Mouse (Mus musculus): ENCODE results near the gene Rnf207. TPM values are rescaled to one million over a fixed set of nuclear protein-coding genes. Genes with fewer than 3 reads are reported as not detected.
A peak's percentile ranks its signal among the peaks of the same experiment; 100 is the strongest.

The Rnf207 gene
- polyA plus RNA-seq, 1 experiment from 2014 or later = 10.6 TPM

DNA sequence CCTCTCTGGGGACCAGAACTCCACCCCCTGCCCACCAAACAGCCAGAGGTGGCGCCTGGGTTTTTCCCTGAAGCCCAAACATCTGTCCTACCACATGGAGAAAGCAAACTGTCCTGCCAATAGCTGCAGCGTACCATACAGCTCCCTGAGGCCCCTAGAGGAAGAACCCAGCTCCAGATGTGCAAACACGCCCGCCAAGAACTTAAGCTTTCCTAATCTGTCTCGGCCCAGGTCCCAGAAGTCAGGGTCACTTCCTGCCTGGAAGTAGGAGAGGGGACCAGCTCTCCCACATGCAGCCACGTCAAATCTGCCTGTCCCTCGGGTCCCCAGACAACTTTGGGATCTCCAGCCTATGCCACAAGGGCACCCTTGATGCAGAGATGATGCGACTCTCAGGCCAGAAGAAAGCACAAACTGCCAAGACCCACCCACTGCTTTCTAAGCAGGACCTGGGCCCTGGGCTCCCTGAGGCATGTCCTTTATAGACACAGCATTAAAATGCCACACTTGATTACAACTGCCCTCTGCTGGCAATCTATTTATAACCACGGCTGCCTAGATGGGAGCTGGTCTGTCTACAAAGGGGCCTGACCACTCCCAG lies 46.2 kb downstream of the Rnf207 start:
- no peak overlapping the region for H3K4me3 ChIP-seq (ENCODE audit: low read length)
- H3K9ac ChIP-seq (ENCODE audit: low read depth, low read length) = no peak overlapping the region
- ATAC-seq = no peak
- peak overlapping the region; percentile 73 for H3K27ac ChIP-seq (ENCODE audit: low read depth, low read length)
- no peaks in the 10 kb centered on the region for H3K9me3 ChIP-seq (ENCODE audit: control insufficient read depth, low read length)
- H3K36me3 ChIP-seq (ENCODE audit: control insufficient read depth, insufficient read depth, low read length) = peaks cover 6% of the 10 kb centered on the region
- H3K4me2 ChIP-seq (ENCODE audit: low read length) = no peak overlapping the region
- peaks cover 28% of the 10 kb centered on the region for H3K4me1 ChIP-seq (ENCODE audit: control insufficient read depth, insufficient read depth, low read depth, low read length)
- WGBS = 36% methylated on average over 9 of the region's 9 CpGs
- peaks cover 6% of the 10 kb centered on the region; the same call in 1 of the 2 replicates for H3K27me3 ChIP-seq (replicated peaks; ENCODE audit: control insufficient read depth, insufficient read depth, low read length)

DNA sequence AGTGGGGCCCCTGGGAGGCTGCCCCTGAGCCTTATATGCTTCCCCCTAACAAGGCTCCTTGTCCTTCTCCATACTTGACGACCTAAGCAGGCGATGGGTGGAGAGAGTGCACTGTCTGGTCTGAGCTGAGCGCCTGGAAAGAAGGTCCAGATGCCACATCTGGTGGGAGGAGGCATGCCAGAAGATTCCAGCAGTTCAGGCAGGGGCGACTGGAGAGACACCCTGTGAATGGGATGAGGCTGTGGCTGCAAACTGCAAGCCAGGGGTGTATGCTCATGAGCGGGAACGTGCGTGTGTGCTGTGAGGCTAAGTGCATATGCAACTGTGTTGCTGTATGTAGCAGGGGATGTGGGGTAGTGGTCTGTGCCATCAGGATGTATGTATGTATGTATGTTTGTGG lies 46.8 kb downstream of the Rnf207 start:
- H3K9ac ChIP-seq (ENCODE audit: low read depth, low read length) = no peak overlapping the region
- ATAC-seq = no peak
- H3K36me3 ChIP-seq (ENCODE audit: control insufficient read depth, insufficient read depth, low read length) = peaks cover 6% of the 10 kb centered on the region
- H3K4me2 ChIP-seq (ENCODE audit: low read length) = no peak overlapping the region
- no peak overlapping the region for H3K4me3 ChIP-seq (ENCODE audit: low read length)
- no peaks in the 10 kb centered on the region for H3K9me3 ChIP-seq (ENCODE audit: control insufficient read depth, low read length)
- H3K27me3 ChIP-seq (replicated peaks; ENCODE audit: control insufficient read depth, insufficient read depth, low read length) = peaks cover 6% of the 10 kb centered on the region; the same call in 1 of the 2 replicates
- peaks cover 31% of the 10 kb centered on the region for H3K4me1 ChIP-seq (ENCODE audit: control insufficient read depth, insufficient read depth, low read depth, low read length)
- 79% methylated on average over 7 of the region's 7 CpGs for WGBS
- no peak overlapping the region for H3K27ac ChIP-seq (ENCODE audit: low read depth, low read length)

DNA sequence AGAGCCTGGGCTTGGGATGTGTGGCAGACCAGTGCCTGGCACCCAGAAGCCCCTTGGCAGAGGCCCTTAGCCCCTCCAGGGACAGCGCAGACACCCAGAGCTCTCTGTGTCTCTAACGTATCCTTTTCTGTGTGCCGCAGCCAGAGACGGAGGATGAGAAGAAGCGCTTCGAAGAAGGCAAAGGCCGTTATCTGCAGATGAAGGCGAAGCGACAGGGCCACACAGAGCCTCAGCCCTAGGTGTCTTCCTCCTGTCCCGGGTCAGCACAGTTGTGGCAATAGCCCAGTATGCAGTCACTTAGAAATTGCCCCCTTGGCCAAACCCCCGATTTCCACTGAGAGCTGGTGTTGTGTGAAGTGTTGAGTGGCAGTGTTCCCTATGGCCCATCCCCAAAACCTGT lies 47.5 kb downstream of the Rnf207 start:
- H3K36me3 ChIP-seq (ENCODE audit: control insufficient read depth, insufficient read depth, low read length) = peaks cover 6% of the 10 kb centered on the region
- 92% methylated on average over 11 of the region's 11 CpGs for WGBS
- H3K4me3 ChIP-seq (ENCODE audit: low read length) = no peak overlapping the region
- peaks cover 5% of the 10 kb centered on the region; the same call in 1 of the 2 replicates for H3K27me3 ChIP-seq (replicated peaks; ENCODE audit: control insufficient read depth, insufficient read depth, low read length)
- no peak for ATAC-seq
- H3K9ac ChIP-seq (ENCODE audit: low read depth, low read length) = no peak overlapping the region
- H3K4me1 ChIP-seq (ENCODE audit: control insufficient read depth, insufficient read depth, low read depth, low read length) = peaks cover 31% of the 10 kb centered on the region
- no peaks in the 10 kb centered on the region for H3K9me3 ChIP-seq (ENCODE audit: control insufficient read depth, low read length)
- H3K27ac ChIP-seq (ENCODE audit: low read depth, low read length) = no peak overlapping the region
- no peak overlapping the region for H3K4me2 ChIP-seq (ENCODE audit: low read length)

DNA sequence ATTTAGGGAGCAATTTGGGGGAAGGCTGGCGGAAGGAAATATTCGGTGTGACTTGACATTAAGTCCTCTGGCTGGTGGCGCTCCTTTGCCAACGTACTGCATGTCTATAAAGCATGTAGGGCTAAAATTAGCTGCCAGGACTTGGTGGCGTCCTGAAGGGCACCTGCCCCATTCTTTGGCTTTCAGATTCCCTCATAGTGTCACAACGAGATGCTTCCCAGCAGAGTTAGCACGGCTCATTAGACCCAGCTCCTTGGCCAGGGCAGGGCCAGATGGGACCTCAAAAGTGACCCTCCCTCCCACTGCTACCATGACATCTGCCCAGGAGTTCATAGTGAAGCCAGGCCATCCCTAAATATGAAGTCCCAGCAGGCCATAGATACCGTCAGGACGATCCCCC lies 48.2 kb downstream of the Rnf207 start:
- Histone ChIP-seq H3K4me2 (ENCODE audit: low read length) (no peak overlapping the region), H3K27ac (ENCODE audit: low read depth, low read length) (no peak overlapping the region), H3K4me1 (ENCODE audit: control insufficient read depth, insufficient read depth, low read depth, low read length) (peaks cover 32% of the 10 kb centered on the region), H3K4me3 (ENCODE audit: low read length) (no peak overlapping the region), H3K9me3 (ENCODE audit: control insufficient read depth, low read length) (no peaks in the 10 kb centered on the region), H3K9ac (ENCODE audit: low read depth, low read length) (no peak overlapping the region), H3K36me3 (ENCODE audit: control insufficient read depth, insufficient read depth, low read length) (peaks cover 6% of the 10 kb centered on the region), H3K27me3 (replicated peaks; ENCODE audit: control insufficient read depth, insufficient read depth, low read length) (peaks cover 2% of the 10 kb centered on the region; the same call in 1 of the 2 replicates)
- ATAC-seq = no peak
- WGBS = 61% methylated on average over 9 of the region's 9 CpGs

DNA sequence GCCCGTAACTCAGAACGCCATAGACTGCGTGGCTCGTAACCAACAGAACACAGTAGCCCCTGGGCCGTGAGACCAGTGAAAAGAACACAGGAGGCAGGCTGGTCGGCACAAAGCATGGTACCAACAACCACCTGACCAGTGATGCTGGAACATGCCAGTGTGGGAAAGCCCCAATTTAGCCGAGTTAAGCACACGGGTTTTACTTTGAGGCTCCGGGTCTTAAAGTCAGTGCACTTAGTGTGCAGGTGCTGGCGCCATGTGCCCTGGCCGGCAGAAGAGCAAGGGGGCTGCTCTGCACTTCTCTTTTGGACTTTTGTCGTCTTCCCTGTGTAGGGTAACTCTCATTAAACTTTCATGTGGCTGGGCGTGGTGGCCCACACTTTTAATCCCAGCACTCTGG lies 48.8 kb downstream of the Rnf207 start:
- peaks cover 27% of the 10 kb centered on the region for H3K4me1 ChIP-seq (ENCODE audit: control insufficient read depth, insufficient read depth, low read depth, low read length)
- no peak overlapping the region for H3K9ac ChIP-seq (ENCODE audit: low read depth, low read length)
- no peak overlapping the region for H3K27ac ChIP-seq (ENCODE audit: low read depth, low read length)
- no peaks in the 10 kb centered on the region for H3K9me3 ChIP-seq (ENCODE audit: control insufficient read depth, low read length)
- no peak overlapping the region for H3K4me3 ChIP-seq (ENCODE audit: low read length)
- no peak overlapping the region for H3K4me2 ChIP-seq (ENCODE audit: low read length)
- H3K36me3 ChIP-seq (ENCODE audit: control insufficient read depth, insufficient read depth, low read length) = peaks cover 6% of the 10 kb centered on the region
- peaks cover 2% of the 10 kb centered on the region; the same call in 1 of the 2 replicates for H3K27me3 ChIP-seq (replicated peaks; ENCODE audit: control insufficient read depth, insufficient read depth, low read length)
- 90% methylated on average over 13 of the region's 13 CpGs for WGBS
- ATAC-seq = no peak

DNA sequence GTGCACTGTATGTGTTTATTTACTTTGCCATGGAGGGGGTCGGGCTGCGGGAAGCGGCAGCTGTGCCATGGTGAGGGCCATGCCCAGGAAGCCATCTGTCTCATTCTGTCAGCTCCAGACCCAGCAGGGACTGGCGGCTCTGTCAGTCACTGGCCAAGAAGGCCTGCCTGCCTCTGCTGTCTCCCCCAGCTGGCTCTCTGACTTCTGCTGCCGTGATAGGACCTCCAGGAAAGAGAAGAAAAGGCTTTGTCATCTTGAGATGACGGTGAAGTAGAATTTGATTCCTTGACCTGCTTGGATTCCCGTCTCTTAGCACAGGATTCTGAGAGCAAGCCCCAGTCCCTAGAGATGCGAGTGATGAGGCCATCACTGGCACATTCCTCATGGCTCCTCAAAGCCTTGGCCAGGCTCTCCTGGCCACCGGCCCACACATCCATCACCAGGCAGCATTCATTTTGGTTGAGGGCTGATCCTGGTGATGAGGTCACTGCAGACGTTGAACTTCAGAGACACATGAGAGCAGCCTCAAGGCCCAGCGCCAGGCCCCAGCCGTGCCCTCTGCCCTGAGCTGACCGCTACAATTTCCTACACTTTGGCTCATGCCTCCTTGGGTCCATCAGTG lies 50.9 kb downstream of the Rnf207 start:
- peaks cover 21% of the 10 kb centered on the region for H3K4me1 ChIP-seq (ENCODE audit: control insufficient read depth, insufficient read depth, low read depth, low read length)
- H3K27me3 ChIP-seq (replicated peaks; ENCODE audit: control insufficient read depth, insufficient read depth, low read length) = peaks cover 2% of the 10 kb centered on the region; the same call in 1 of the 2 replicates
- H3K4me2 ChIP-seq (ENCODE audit: low read length) = no peak overlapping the region
- WGBS = 50% methylated on average over 13 of the region's 13 CpGs
- H3K9ac ChIP-seq (ENCODE audit: low read depth, low read length) = no peak overlapping the region
- H3K9me3 ChIP-seq (ENCODE audit: control insufficient read depth, low read length) = no peaks in the 10 kb centered on the region
- H3K27ac ChIP-seq (ENCODE audit: low read depth, low read length) = no peak overlapping the region; the same call in 1 of the 2 replicates
- 0 out of 2 replicates have a peak, but pooled peaks have one; percentile 41 for ATAC-seq
- peaks cover 9% of the 10 kb centered on the region for H3K36me3 ChIP-seq (ENCODE audit: control insufficient read depth, insufficient read depth, low read length)
- H3K4me3 ChIP-seq (ENCODE audit: low read length) = no peak overlapping the region

DNA sequence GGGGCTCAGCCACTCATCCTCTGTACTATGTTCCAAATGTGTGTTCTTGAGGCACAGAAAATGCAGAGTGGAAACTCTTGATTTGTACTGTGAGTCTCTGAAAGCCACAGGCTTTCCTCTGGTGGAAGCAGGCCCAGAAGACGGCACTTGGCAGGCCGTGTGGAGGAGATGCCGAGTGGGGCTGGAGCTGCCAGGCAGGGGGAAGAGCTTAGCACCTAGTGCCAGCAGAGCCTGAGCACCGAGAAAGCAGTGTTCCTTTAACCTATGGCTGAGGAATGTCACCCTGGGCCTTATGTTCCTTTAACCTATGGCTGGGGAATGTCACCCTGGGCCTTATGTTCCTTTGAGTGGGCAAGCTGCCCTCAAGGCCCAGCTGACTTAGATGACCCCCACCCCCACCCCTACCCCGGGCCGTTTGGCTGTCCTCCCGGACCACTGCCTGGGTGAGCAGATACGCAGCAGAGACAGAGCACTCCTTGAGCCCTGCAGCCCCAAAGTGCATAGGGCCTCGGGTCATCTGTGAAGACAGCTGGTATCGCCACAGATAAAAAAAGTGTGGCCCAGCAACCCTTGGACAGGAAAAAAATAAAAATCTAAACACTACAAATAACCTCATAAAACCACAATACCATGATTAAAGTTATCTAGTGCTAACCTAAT lies 52.4 kb downstream of the Rnf207 start:
- H3K9ac ChIP-seq (ENCODE audit: low read depth, low read length) = no peak overlapping the region
- H3K4me1 ChIP-seq (ENCODE audit: control insufficient read depth, insufficient read depth, low read depth, low read length) = peaks cover 24% of the 10 kb centered on the region
- WGBS = 41% methylated on average over 10 of the region's 10 CpGs
- H3K27ac ChIP-seq (ENCODE audit: low read depth, low read length) = peak overlapping the region; percentile 46; the same call in 1 of the 2 replicates
- no peak overlapping the region for H3K4me3 ChIP-seq (ENCODE audit: low read length)
- H3K36me3 ChIP-seq (ENCODE audit: control insufficient read depth, insufficient read depth, low read length) = peaks cover 2% of the 10 kb centered on the region
- no peaks in the 10 kb centered on the region for H3K9me3 ChIP-seq (ENCODE audit: control insufficient read depth, low read length)
- no peak overlapping the region for H3K4me2 ChIP-seq (ENCODE audit: low read length)
- H3K27me3 ChIP-seq (replicated peaks; ENCODE audit: control insufficient read depth, insufficient read depth, low read length) = no peaks in the 10 kb centered on the region
- ATAC-seq = no peak

DNA sequence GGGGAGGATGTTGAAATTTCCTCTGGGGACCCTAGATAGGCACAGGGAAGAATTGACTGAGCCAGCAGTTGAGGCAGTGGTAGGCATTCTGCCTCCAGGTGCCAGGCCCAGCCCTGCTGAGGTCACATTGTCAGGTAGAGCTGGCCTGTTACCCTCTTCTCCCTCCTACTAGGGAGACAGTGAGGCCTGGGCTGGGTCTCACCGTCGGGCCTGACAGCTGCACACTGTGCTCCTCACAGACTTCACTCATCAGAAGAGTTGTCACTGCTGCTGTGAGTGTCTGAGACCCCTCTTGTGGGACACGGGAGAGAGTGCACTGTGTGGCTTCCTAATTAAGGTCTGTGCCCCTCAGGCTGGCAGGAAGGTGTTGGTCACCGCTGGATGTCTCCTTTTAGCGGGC lies 53.0 kb downstream of the Rnf207 start:
- no peak for ATAC-seq
- peak overlapping the region; percentile 56; the same call in 1 of the 2 replicates for H3K27ac ChIP-seq (ENCODE audit: low read depth, low read length)
- H3K9ac ChIP-seq (ENCODE audit: low read depth, low read length) = no peak overlapping the region
- no peak overlapping the region for H3K4me2 ChIP-seq (ENCODE audit: low read length)
- peaks cover 2% of the 10 kb centered on the region for H3K36me3 ChIP-seq (ENCODE audit: control insufficient read depth, insufficient read depth, low read length)
- no peaks in the 10 kb centered on the region for H3K27me3 ChIP-seq (replicated peaks; ENCODE audit: control insufficient read depth, insufficient read depth, low read length)
- WGBS = 26% methylated on average over 5 of the region's 5 CpGs
- H3K9me3 ChIP-seq (ENCODE audit: control insufficient read depth, low read length) = no peaks in the 10 kb centered on the region
- H3K4me3 ChIP-seq (ENCODE audit: low read length) = no peak overlapping the region
- peaks cover 24% of the 10 kb centered on the region for H3K4me1 ChIP-seq (ENCODE audit: control insufficient read depth, insufficient read depth, low read depth, low read length)

DNA sequence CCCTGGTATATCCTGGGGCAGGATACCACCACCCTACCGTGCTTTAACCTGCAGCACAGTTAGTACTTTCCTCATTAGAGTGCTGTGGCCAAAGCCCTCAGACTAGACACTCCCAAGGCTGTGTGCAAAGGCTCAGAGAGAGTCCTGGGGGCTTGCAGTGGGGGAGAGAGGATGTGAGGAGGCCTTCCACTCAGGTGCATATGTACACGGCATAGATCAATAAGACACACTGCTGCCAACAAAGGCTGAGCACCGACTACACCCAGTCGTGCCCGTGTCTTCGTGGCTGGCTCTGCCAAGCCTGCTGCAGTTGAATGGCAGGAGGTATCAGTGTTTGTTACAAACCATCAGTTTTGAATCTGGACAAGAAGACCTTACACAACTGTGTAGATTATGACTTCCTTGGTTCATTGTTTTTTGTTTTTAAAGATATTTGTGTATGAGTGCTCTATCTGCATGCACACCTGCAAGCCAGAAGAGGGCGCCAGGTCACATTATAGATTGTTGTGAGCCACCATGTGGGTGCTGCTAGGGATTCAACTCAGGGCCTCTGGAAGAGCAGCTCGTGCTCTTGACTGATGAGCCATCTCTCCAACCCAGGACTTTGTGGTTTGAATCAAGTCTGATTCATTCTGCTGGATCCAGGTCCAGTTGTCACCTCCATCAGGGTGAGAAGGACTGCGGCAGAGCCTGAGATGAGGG lies 53.8 kb downstream of the Rnf207 start:
- no peak overlapping the region for H3K4me2 ChIP-seq (ENCODE audit: low read length)
- no peak overlapping the region for H3K27ac ChIP-seq (ENCODE audit: low read depth, low read length)
- ATAC-seq = no peak
- no peaks in the 10 kb centered on the region for H3K9me3 ChIP-seq (ENCODE audit: control insufficient read depth, low read length)
- H3K36me3 ChIP-seq (ENCODE audit: control insufficient read depth, insufficient read depth, low read length) = peaks cover 6% of the 10 kb centered on the region
- peaks cover 24% of the 10 kb centered on the region for H3K4me1 ChIP-seq (ENCODE audit: control insufficient read depth, insufficient read depth, low read depth, low read length)
- H3K4me3 ChIP-seq (ENCODE audit: low read length) = no peak overlapping the region
- H3K9ac ChIP-seq (ENCODE audit: low read depth, low read length) = no peak overlapping the region
- H3K27me3 ChIP-seq (replicated peaks; ENCODE audit: control insufficient read depth, insufficient read depth, low read length) = no peaks in the 10 kb centered on the region
- 86% methylated on average over 9 of the region's 9 CpGs for WGBS
